Mouse (Mus musculus) yolk sac, embryonic 10.5 days (tissue): ENCODE results near the gene Brf1.

ENCODE experiments used
- DNase-seq: peaks from one replicate; pipeline ENCODE4 v3.0.0-alpha.2; 2017; ENCODE audit warnings: low spot score

Brf1 gene

GRCm38 (mm10) chr12:112938873-112939565, 61.5 kb downstream of the Brf1 start:
- DNase-seq, result no peak

- DNase-seq, result no peak
Measured at GRCm38 (mm10) chr12:112938366-112938765, 62.1 kb downstream of the Brf1 start.

- no peak for DNase-seq
Measured at GRCm38 (mm10) chr12:112937906-112938305, 62.6 kb downstream of the Brf1 start.

GRCm38 (mm10) chr12:112932647-112933046, 67.9 kb downstream of the Brf1 start:
- DNase-seq, result no peak

GRCm38 (mm10) chr12:112929562-112930352, 70.7 kb downstream of the Brf1 start, which contains the start of gene Jag2:
Gene Jag2, minus strand, starts transcription at chr12:112929776.
- DNase-seq, result peak; percentile 54

GRCm38 (mm10) chr12:112928401-112929241, 71.9 kb downstream of the Brf1 start:
- DNase-seq, result no peak

GRCm38 (mm10) chr12:112927265-112927664, 73.2 kb downstream of the Brf1 start:
- no peak for DNase-seq

- DNase-seq, result no peak
Measured at GRCm38 (mm10) chr12:112925950-112926349, 74.6 kb downstream of the Brf1 start.

GRCm38 (mm10) chr12:112922541-112922940, 78.0 kb downstream of the Brf1 start:
- DNase-seq, result no peak

- no peak for DNase-seq
Measured at GRCm38 (mm10) chr12:112921518-112921917, 79.0 kb downstream of the Brf1 start.

- no peak for DNase-seq
Measured at GRCm38 (mm10) chr12:112917906-112918305, 82.6 kb downstream of the Brf1 start.

GRCm38 (mm10) chr12:112917486-112917885, 83.0 kb downstream of the Brf1 start:
- DNase-seq, result no peak

- no peak for DNase-seq
Measured at GRCm38 (mm10) chr12:112916698-112917400, 83.7 kb downstream of the Brf1 start.

GRCm38 (mm10) chr12:112915587-112915986, 84.9 kb downstream of the Brf1 start:
- no peak for DNase-seq

GRCm38 (mm10) chr12:112914527-112914926, 86.0 kb downstream of the Brf1 start:
- no peak for DNase-seq

GRCm38 (mm10) chr12:112912951-112913745, 87.4 kb downstream of the Brf1 start:
- no peak for DNase-seq

GRCm38 (mm10) chr12:112911701-112912100, 88.8 kb downstream of the Brf1 start:
- no peak for DNase-seq
